Mouse (Mus musculus) megakaryocyte, embryonic 14.5 days (primary cell): ENCODE results near the gene Socs7.

Experiments used
- FLI1 ChIP-seq: IDR thresholded peaks from 2 replicates; pipeline ENCODE4 v1.6.1; 2012; ENCODE audit warnings: low read length, inconsistent platforms, mixed read lengths
- GATA1 ChIP-seq: IDR thresholded peaks from 3 replicates; pipeline ENCODE4 v1.6.1; 2012; ENCODE audit warnings: mixed read lengths, low read length, inconsistent platforms, borderline replicate concordance

- TF ChIP-seq GATA1 (no peak), FLI1 (no peak)
Measured at GRCm38 (mm10) chr11:97362649-97362942, 245 bp downstream of the Socs7 start.
